Mouse (Mus musculus): Measurements from ENCODE around the gene Ripk3. TPM values are rescaled to one million over a fixed set of nuclear protein-coding genes. Genes with fewer than 3 reads are reported as not detected.
A peak's percentile ranks its signal among the peaks of the same experiment; 100 is the strongest.

Gene Ripk3
- polyA plus RNA-seq, 1 experiment from 2014 or later: 47.3 TPM

- Histone ChIP-seq H3K9me3 (ENCODE audit: control insufficient read depth) (no peaks in the 10 kb centered on the region), H3K4me2 (replicated peaks; ENCODE audit: low read depth) (peak overlapping the region; percentile 76), H3K36me3 (ENCODE audit: control insufficient read depth, insufficient read depth) (no peaks in the 10 kb centered on the region), H3K9ac (ENCODE audit: low read depth, low read length) (peak overlapping the region; percentile 37; the same call in 1 of the 2 replicates), H3K27me3 (replicated peaks; ENCODE audit: control insufficient read depth, insufficient read depth, low read length) (no peaks in the 10 kb centered on the region), H3K27ac (ENCODE audit: low read depth, low read length) (peak overlapping the region; percentile 46; the same call in 1 of the 2 replicates), H3K4me3 (ENCODE audit: low read depth, low read length) (peak overlapping the region; percentile 37), H3K4me1 (replicated peaks; ENCODE audit: control insufficient read depth, insufficient read depth, low read length) (no peaks in the 10 kb centered on the region)
- ATAC-seq: peak; percentile 89
- WGBS: 13% methylated on average over 17 of the region's 17 CpGs
- no peak for TF ChIP-seq CTCF (IDR thresholded peaks at IDR 0.05; ENCODE audit: low read depth)
Measured at GRCm38 (mm10) chr14:55815310-55815751, 26.7 kb upstream of the Ripk3 start.

- peak; percentile 72 for ATAC-seq
- Histone ChIP-seq H3K4me3 (ENCODE audit: low read depth, low read length) (peak overlapping the region; percentile 37), H3K9ac (ENCODE audit: low read depth, low read length) (peak overlapping the region; percentile 37; the same call in 1 of the 2 replicates), H3K27ac (ENCODE audit: low read depth, low read length) (peak overlapping the region; percentile 46; the same call in 1 of the 2 replicates), H3K27me3 (replicated peaks; ENCODE audit: control insufficient read depth, insufficient read depth, low read length) (no peaks in the 10 kb centered on the region), H3K36me3 (ENCODE audit: control insufficient read depth, insufficient read depth) (no peaks in the 10 kb centered on the region), H3K9me3 (ENCODE audit: control insufficient read depth) (no peaks in the 10 kb centered on the region), H3K4me1 (replicated peaks; ENCODE audit: control insufficient read depth, insufficient read depth, low read length) (no peaks in the 10 kb centered on the region), H3K4me2 (replicated peaks; ENCODE audit: low read depth) (peak overlapping the region; percentile 76)
- WGBS: 14% methylated on average over 16 of the region's 16 CpGs
- no peak for TF ChIP-seq CTCF (IDR thresholded peaks at IDR 0.05; ENCODE audit: low read depth)
Measured at GRCm38 (mm10) chr14:55814885-55815284, 26.2 kb upstream of the Ripk3 start.

GRCm38 (mm10) chr14:55795380-55796163, 6.9 kb upstream of the Ripk3 start:
- Histone ChIP-seq H3K27ac (ENCODE audit: low read depth, low read length) (peak overlapping the region; percentile 76), H3K4me2 (replicated peaks; ENCODE audit: low read depth) (0 out of 2 replicates have a peak overlapping the region, but pooled peaks have one; percentile 30), H3K4me1 (replicated peaks; ENCODE audit: control insufficient read depth, insufficient read depth, low read length) (no peaks in the 10 kb centered on the region), H3K9me3 (ENCODE audit: control insufficient read depth) (no peaks in the 10 kb centered on the region), H3K27me3 (replicated peaks; ENCODE audit: control insufficient read depth, insufficient read depth, low read length) (no peaks in the 10 kb centered on the region), H3K4me3 (ENCODE audit: low read depth, low read length) (no peak overlapping the region), H3K9ac (ENCODE audit: low read depth, low read length) (no peak overlapping the region), H3K36me3 (ENCODE audit: control insufficient read depth, insufficient read depth) (no peaks in the 10 kb centered on the region)
- TF ChIP-seq CTCF (IDR thresholded peaks at IDR 0.05; ENCODE audit: low read depth): no peak
- WGBS: 42% methylated on average over 15 of the region's 15 CpGs
- peak; percentile 100 for ATAC-seq

GRCm38 (mm10) chr14:55793946-55794345, 5.3 kb upstream of the Ripk3 start:
- WGBS: 68% methylated on average over 2 of the region's 2 CpGs
- Histone ChIP-seq H3K9ac (ENCODE audit: low read depth, low read length) (no peak overlapping the region), H3K36me3 (ENCODE audit: control insufficient read depth, insufficient read depth) (no peaks in the 10 kb centered on the region), H3K27me3 (replicated peaks; ENCODE audit: control insufficient read depth, insufficient read depth, low read length) (no peaks in the 10 kb centered on the region), H3K9me3 (ENCODE audit: control insufficient read depth) (no peaks in the 10 kb centered on the region), H3K27ac (ENCODE audit: low read depth, low read length) (no peak overlapping the region), H3K4me2 (replicated peaks; ENCODE audit: low read depth) (no peak overlapping the region), H3K4me1 (replicated peaks; ENCODE audit: control insufficient read depth, insufficient read depth, low read length) (0 out of 2 replicates have a peak, but pooled peaks cover under 1% of the 10 kb centered on the region), H3K4me3 (ENCODE audit: low read depth, low read length) (no peak overlapping the region)
- TF ChIP-seq CTCF (IDR thresholded peaks at IDR 0.05; ENCODE audit: low read depth): no peak
- ATAC-seq: no peak

GRCm38 (mm10) chr14:55793461-55793860, 4.8 kb upstream of the Ripk3 start:
- 59% methylated on average over 2 of the region's 2 CpGs for WGBS
- Histone ChIP-seq H3K4me2 (replicated peaks; ENCODE audit: low read depth) (no peak overlapping the region), H3K27ac (ENCODE audit: low read depth, low read length) (no peak overlapping the region), H3K4me1 (replicated peaks; ENCODE audit: control insufficient read depth, insufficient read depth, low read length) (0 out of 2 replicates have a peak, but pooled peaks cover 2% of the 10 kb centered on the region), H3K9me3 (ENCODE audit: control insufficient read depth) (no peaks in the 10 kb centered on the region), H3K9ac (ENCODE audit: low read depth, low read length) (no peak overlapping the region), H3K36me3 (ENCODE audit: control insufficient read depth, insufficient read depth) (no peaks in the 10 kb centered on the region), H3K27me3 (replicated peaks; ENCODE audit: control insufficient read depth, insufficient read depth, low read length) (no peaks in the 10 kb centered on the region), H3K4me3 (ENCODE audit: low read depth, low read length) (no peak overlapping the region)
- no peak for TF ChIP-seq CTCF (IDR thresholded peaks at IDR 0.05; ENCODE audit: low read depth)
- no peak for ATAC-seq

- Histone ChIP-seq H3K36me3 (ENCODE audit: control insufficient read depth, insufficient read depth) (peaks cover 7% of the 10 kb centered on the region; the same call in 1 of the 2 replicates), H3K4me3 (ENCODE audit: low read depth, low read length) (peak overlapping the region; percentile 56), H3K9ac (ENCODE audit: low read depth, low read length) (no peak overlapping the region; the same call in 1 of the 2 replicates), H3K27me3 (replicated peaks; ENCODE audit: control insufficient read depth, insufficient read depth, low read length) (peaks cover 11% of the 10 kb centered on the region; the same call in 1 of the 2 replicates), H3K4me1 (replicated peaks; ENCODE audit: control insufficient read depth, insufficient read depth, low read length) (0 out of 2 replicates have a peak, but pooled peaks cover 2% of the 10 kb centered on the region), H3K27ac (ENCODE audit: low read depth, low read length) (no peak overlapping the region), H3K4me2 (replicated peaks; ENCODE audit: low read depth) (peak overlapping the region; percentile 86), H3K9me3 (ENCODE audit: control insufficient read depth) (no peaks in the 10 kb centered on the region)
- no peak for TF ChIP-seq CTCF (IDR thresholded peaks at IDR 0.05; ENCODE audit: low read depth)
- ATAC-seq: no peak
- 52% methylated on average over 11 of the region's 11 CpGs for WGBS
Measured at GRCm38 (mm10) chr14:55787731-55788130, 934 bp downstream of the Ripk3 start.

Data from intestine, postnatal 0 days (tissue).